Mouse (Mus musculus): Measurements from ENCODE around the gene C2cd2l. TPM values are rescaled to one million over a fixed set of nuclear protein-coding genes. Genes with fewer than 3 reads are reported as not detected.
"Not testable (repeated sequence)": the region's sequence is repeated elsewhere in the genome, so short reads cannot be mapped to it uniquely, and the experiment has no call there.

Gene C2cd2l
- total RNA-seq (2014; rRNA removed) (48.9 and 57.1 TPM in 2 replicates), polyA plus RNA-seq (2015; fragmentation: Nextera tagmentation; extraction: Ambion mirVana) (22.6 and 23.6 TPM in 2 replicates)

- Histone ChIP-seq H3K9me3 (ENCODE audit: low read length) (no peaks in the 10 kb centered on the region), H3K27ac (ENCODE audit: low read depth, low read length) (peak within 1 kb of the TSS; percentile 82), H3K4me2 (ENCODE audit: low read depth, low read length, poor library complexity, severe bottlenecking) (peak within 1 kb of the TSS; percentile 79), H3K4me1 (ENCODE audit: insufficient read depth, low read length) (peaks cover 17% of the 10 kb centered on the region), H3K4me3 (ENCODE audit: low read depth, low read length) (peak within 1 kb of the TSS; percentile 92), H3K27me3 (ENCODE audit: insufficient read depth, low read length) (no peaks in the 10 kb centered on the region), H3K9ac (replicated peaks; ENCODE audit: low read length, poor library complexity, severe bottlenecking) (peak within 1 kb of the TSS; percentile 89), H3K36me3 (ENCODE audit: insufficient read depth, low read length) (peaks cover 15% of the 10 kb centered on the region)
- TF ChIP-seq CTCF (IDR thresholded peaks at IDR 0.05): no peak
- peak; percentile 98 for ATAC-seq (ENCODE audit: low FRiP score)
- WGBS: under 1% methylated on average over 61 of the region's 67 CpGs
- peak; percentile 98 for DNase-seq (ENCODE audit: low spot score)
Measured at GRCm38 (mm10) chr9:44319887-44320798, at the start of gene C2cd2l. Gene C2cd2l (minus strand): TSS chr9:44320285.

GRCm38 (mm10) chr9:44364480-44364879, 44.4 kb upstream of the C2cd2l start:
- no peaks in the 10 kb centered on the region for H3K27me3 ChIP-seq (ENCODE audit: insufficient read depth, low read length)
- 58% methylated on average over 3 of the region's 3 CpGs for WGBS
- TF ChIP-seq CTCF (IDR thresholded peaks at IDR 0.05): peak; percentile 43
- H3K36me3 ChIP-seq (ENCODE audit: insufficient read depth, low read length): no peaks in the 10 kb centered on the region
- no peak overlapping the region for H3K4me2 ChIP-seq (ENCODE audit: low read depth, low read length, poor library complexity, severe bottlenecking)
- H3K4me1 ChIP-seq (ENCODE audit: insufficient read depth, low read length): 0 out of 2 replicates have a peak, but pooled peaks cover 3% of the 10 kb centered on the region
- DNase-seq (ENCODE audit: low spot score): no peak
- ATAC-seq (ENCODE audit: low FRiP score): no peak
- no peak overlapping the region for H3K9ac ChIP-seq (replicated peaks; ENCODE audit: low read length, poor library complexity, severe bottlenecking)
- H3K9me3 ChIP-seq (ENCODE audit: low read length): no peaks in the 10 kb centered on the region
- no peak overlapping the region for H3K4me3 ChIP-seq (ENCODE audit: low read depth, low read length)
- H3K27ac ChIP-seq (ENCODE audit: low read depth, low read length): no peak overlapping the region

- ATAC-seq (ENCODE audit: low FRiP score): peak; percentile 47; the same call in 1 of the 2 replicates
- not testable (repeated sequence) for H3K36me3 ChIP-seq (ENCODE audit: insufficient read depth, low read length); H3K27me3 ChIP-seq (ENCODE audit: insufficient read depth, low read length); H3K9ac ChIP-seq (replicated peaks; ENCODE audit: low read length, poor library complexity, severe bottlenecking); DNase-seq (ENCODE audit: low spot score); H3K4me1 ChIP-seq (ENCODE audit: insufficient read depth, low read length); H3K9me3 ChIP-seq (ENCODE audit: low read length)
- peak overlapping the region; percentile 66 for H3K4me2 ChIP-seq (ENCODE audit: low read depth, low read length, poor library complexity, severe bottlenecking)
- 0 out of 2 replicates have a peak overlapping the region, but pooled peaks have one; percentile 78 for H3K27ac ChIP-seq (ENCODE audit: low read depth, low read length)
- peak overlapping the region; percentile 65 for H3K4me3 ChIP-seq (ENCODE audit: low read depth, low read length)
- 43% methylated on average over 4 of the region's 4 CpGs for WGBS
Measured at GRCm38 (mm10) chr9:44361931-44362330, 41.8 kb upstream of the C2cd2l start.

GRCm38 (mm10) chr9:44361190-44361917, 41.3 kb upstream of the C2cd2l start, which contains the start of gene Vps11:
Gene Vps11 (minus strand): TSS chr9:44361670.
- Histone ChIP-seq H3K27ac (ENCODE audit: low read depth, low read length) (peak within 1 kb of the TSS; percentile 78), H3K4me2 (ENCODE audit: low read depth, low read length, poor library complexity, severe bottlenecking) (peak within 1 kb of the TSS; percentile 66), H3K36me3 (ENCODE audit: insufficient read depth, low read length) (peaks cover 14% of the 10 kb centered on the region), H3K27me3 (ENCODE audit: insufficient read depth, low read length) (no peaks in the 10 kb centered on the region), H3K9me3 (ENCODE audit: low read length) (no peaks in the 10 kb centered on the region), H3K9ac (replicated peaks; ENCODE audit: low read length, poor library complexity, severe bottlenecking) (peak within 1 kb of the TSS; percentile 87), H3K4me3 (ENCODE audit: low read depth, low read length) (peak within 1 kb of the TSS; percentile 65), H3K4me1 (ENCODE audit: insufficient read depth, low read length) (0 out of 2 replicates have a peak, but pooled peaks cover 3% of the 10 kb centered on the region)
- WGBS: under 1% methylated on average over 44 of the region's 44 CpGs
- ATAC-seq (ENCODE audit: low FRiP score) (peak; percentile 89), DNase-seq (ENCODE audit: low spot score) (peak; percentile 97)
- TF ChIP-seq CTCF (IDR thresholded peaks at IDR 0.05): peak; percentile 33; the same call in 1 of the 2 replicates

- no peak overlapping the region for H3K9ac ChIP-seq (replicated peaks; ENCODE audit: low read length, poor library complexity, severe bottlenecking)
- DNase-seq (ENCODE audit: low spot score) (no peak), ATAC-seq (ENCODE audit: low FRiP score) (no peak)
- H3K27me3 ChIP-seq (ENCODE audit: insufficient read depth, low read length): no peaks in the 10 kb centered on the region
- H3K4me1 ChIP-seq (ENCODE audit: insufficient read depth, low read length): 0 out of 2 replicates have a peak, but pooled peaks cover 3% of the 10 kb centered on the region
- no peak overlapping the region for H3K27ac ChIP-seq (ENCODE audit: low read depth, low read length)
- H3K4me2 ChIP-seq (ENCODE audit: low read depth, low read length, poor library complexity, severe bottlenecking): no peak overlapping the region
- no peak overlapping the region for H3K4me3 ChIP-seq (ENCODE audit: low read depth, low read length)
- H3K9me3 ChIP-seq (ENCODE audit: low read length): no peaks in the 10 kb centered on the region
- H3K36me3 ChIP-seq (ENCODE audit: insufficient read depth, low read length): peaks cover 55% of the 10 kb centered on the region
- 68% methylated on average over 4 of the region's 4 CpGs for WGBS
- peak; percentile 63 for TF ChIP-seq CTCF (IDR thresholded peaks at IDR 0.05)
Measured at GRCm38 (mm10) chr9:44357207-44357606, 37.1 kb upstream of the C2cd2l start.

All from midbrain, postnatal 0 days (tissue).